ENCODE assay signal across 26 mouse cellular contexts in the genomic region with DNA sequence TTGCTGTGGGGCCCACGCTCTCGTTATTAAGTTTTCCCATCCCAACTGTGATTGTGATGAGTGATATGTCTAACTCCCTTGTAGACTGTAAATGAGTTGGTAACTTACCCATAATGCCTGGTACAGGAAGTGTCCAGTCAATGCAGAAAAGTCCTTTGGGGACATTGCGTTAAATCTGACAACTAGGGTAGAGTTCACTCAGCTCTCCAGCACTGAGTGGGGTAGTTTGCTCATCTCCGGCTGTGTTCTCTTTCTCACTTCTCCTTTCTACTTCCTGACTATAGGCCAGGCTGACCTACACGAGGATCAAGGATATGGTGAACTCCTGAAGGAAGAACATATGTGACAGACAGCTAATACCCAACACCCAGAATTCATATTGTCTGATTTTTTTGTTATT. TPM values are rescaled to one million over a fixed set of nuclear protein-coding genes. Genes with fewer than 3 reads are reported as not detected.
DNase-seq lines count a peak whose midpoint lies in the region; ATAC-seq lines count a peak whose summit lies in the region.
"Had no signal": no experiment of that assay in that cellular context is flagged by ENCODE, and none has a peak within 500 bp of the region (broad histone marks: within the 10 kb centered on the region; RNA-seq: fewer than 3 reads in every experiment).

No protein-coding gene starts in this region.

- H3K4me3 ChIP-seq in liver, embryonic 13.5 days (replicated peaks) = no peak overlapping the region
- no peak overlapping the region for H3K4me3 ChIP-seq in liver, embryonic 12.5 days
- H3K4me3 ChIP-seq: embryonic facial prominence, embryonic 15.5 days; forebrain, embryonic 10.5 days; layer of hippocampus, adult 2 months; limb, embryonic 10.5 days; neural tube, embryonic 13.5 days had no signal

- no peak overlapping the region for H3K27ac ChIP-seq in liver, embryonic 13.5 days
- H3K27ac ChIP-seq in liver, embryonic 12.5 days = no peak overlapping the region
- H3K27ac ChIP-seq: embryonic facial prominence, embryonic 15.5 days; forebrain, embryonic 10.5 days; hindbrain, embryonic 14.5 days; kidney, postnatal 0 days; layer of hippocampus, adult 2 months; limb, embryonic 10.5 days; neural tube, embryonic 13.5 days had no signal

- no peaks in the 10 kb centered on the region for H3K9me3 ChIP-seq in liver, embryonic 13.5 days (replicated peaks)
- H3K9me3 ChIP-seq in liver, embryonic 12.5 days (replicated peaks) = no peaks in the 10 kb centered on the region
- H3K9me3 ChIP-seq: embryonic facial prominence, embryonic 15.5 days; forebrain, embryonic 10.5 days; limb, embryonic 10.5 days; neural tube, embryonic 13.5 days had no signal

- H3K27me3 ChIP-seq in liver, embryonic 13.5 days = peaks cover 9% of the 10 kb centered on the region; the same call in 1 of the 2 replicates
- peaks cover 3% of the 10 kb centered on the region; the same call in 1 of the 2 replicates for H3K27me3 ChIP-seq in liver, embryonic 12.5 days (replicated peaks)
- H3K27me3 ChIP-seq: embryonic facial prominence, embryonic 15.5 days; neural tube, embryonic 13.5 days had no signal

- 32% methylated on average over 5 of the region's 5 CpGs for whole genome bisulfite sequencing in liver, embryonic 13.5 days (ENCODE audit: insufficient replicate concordance)
- WGBS in liver, embryonic 12.5 days (ENCODE audit: insufficient replicate concordance) = 45% methylated on average over 5 of the region's 5 CpGs

- H3K9ac ChIP-seq in liver, embryonic 13.5 days = no peak overlapping the region
- H3K9ac ChIP-seq in liver, embryonic 12.5 days = no peak overlapping the region
- H3K9ac ChIP-seq: embryonic facial prominence, embryonic 15.5 days; hindbrain, embryonic 14.5 days; neural tube, embryonic 13.5 days had no signal

- H3K4me1 ChIP-seq in liver, embryonic 13.5 days (replicated peaks) = peaks cover under 1% of the 10 kb centered on the region; the same call in 1 of the 2 replicates
- peaks cover 6% of the 10 kb centered on the region for H3K4me1 ChIP-seq in liver, embryonic 12.5 days
- H3K4me1 ChIP-seq: embryonic facial prominence, embryonic 15.5 days had no signal

- DNase-seq in liver, embryonic 13.5 days = no peak
- DNase-seq in B cell, adult 2 months = peak; percentile 43 to 53
- no peak for DNase-seq in urinary bladder, postnatal 25 days (ENCODE audit: low spot score)
- DNase-seq: adrenal gland, postnatal 36 days; cerebellum, postnatal 10 days; embryo, embryonic 11 days; heart, postnatal 10 days; lung, adult 2 months; right cerebral cortex, postnatal 25 days; thymus, postnatal 14 days had no signal

- H3K36me3 ChIP-seq in liver, embryonic 13.5 days = no peaks in the 10 kb centered on the region
- H3K36me3 ChIP-seq in liver, embryonic 12.5 days = no peaks in the 10 kb centered on the region
- H3K36me3 ChIP-seq: embryonic facial prominence, embryonic 15.5 days; forebrain, embryonic 10.5 days; limb, embryonic 10.5 days; neural tube, embryonic 13.5 days had no signal

- H3K4me2 ChIP-seq in liver, embryonic 13.5 days = no peak overlapping the region
- H3K4me2 ChIP-seq in liver, embryonic 12.5 days = no peak overlapping the region
- H3K4me2 ChIP-seq: embryonic facial prominence, embryonic 15.5 days; hindbrain, embryonic 14.5 days; neural tube, embryonic 13.5 days had no signal

- ATAC-seq in liver, embryonic 13.5 days (ENCODE audit: low read depth) = 0 out of 2 replicates have a peak, but pooled peaks have one; percentile 20
- no peak for ATAC-seq in liver, embryonic 12.5 days
- ATAC-seq in hematopoietic stem cell, adult 5-6 weeks (replicated peaks in 1 of 2; ENCODE audit: insufficient read depth in 1 of 2, low FRiP score in 2 of 2, low TSS enrichment in 1 of 2, low read depth in 1 of 2, poor library complexity in 2 of 2, severe bottlenecking in 2 of 2) = peak; percentile 70 to 89; a peak in 3 of 4 replicates
- ATAC-seq in neutrophil, adult 5-6 weeks (ENCODE audit: extremely low read depth, insufficient number of reproducible peaks, low FRiP score, poor library complexity, severe bottlenecking) = peak; percentile 82
- no peak for ATAC-seq in cerebellum, adult (ENCODE audit: insufficient number of reproducible peaks, low FRiP score, low TSS enrichment)
- ATAC-seq: intestine, postnatal 0 days had no signal

RNA-seq across cellular contexts. Expression of gene Gm10160, which starts 6.4 kb away (rescaled TPM):
- polyA plus RNA-seq in liver, embryonic 13.5 days (2015; fragmentation: Nextera tagmentation; extraction: Ambion mirVana) = not detected in 2 replicates
- polyA plus RNA-seq in liver, embryonic 12.5 days (2016; fragmentation: Nextera tagmentation; extraction: Ambion mirVana) = not detected in 2 replicates
- not detected in 2 replicates for total RNA-seq in hematopoietic stem cell, adult 5-6 weeks (2017)
- total RNA-seq in neutrophil, adult 5-6 weeks (2017) = not detected in 2 replicates
- total RNA-seq: adrenal gland, postnatal 36 days; ES-E14; gastrocnemius, adult 8-10 months; heart, postnatal 10 days; layer of hippocampus, adult 2 months; left cerebral cortex, adult 18-20 months had no signal
- polyA plus RNA-seq: embryonic facial prominence, embryonic 15.5 days; forebrain, embryonic 10.5 days; hindbrain, embryonic 14.5 days; intestine, postnatal 0 days; kidney, postnatal 0 days; limb, embryonic 10.5 days; lung, adult 2 months; neural tube, embryonic 13.5 days; stomach, embryonic 14.5 days had no signal

RNA-seq across cellular contexts. Expression of gene Tm6sf1, which starts 9.6 kb away (rescaled TPM):
- polyA plus RNA-seq in liver, embryonic 13.5 days (2015; fragmentation: Nextera tagmentation; extraction: Ambion mirVana) = 6.9 and 7.5 TPM in 2 replicates
- polyA plus RNA-seq in liver, embryonic 12.5 days (2016; fragmentation: Nextera tagmentation; extraction: Ambion mirVana) = 8.3 and 8.9 TPM in 2 replicates
- total RNA-seq in hematopoietic stem cell, adult 5-6 weeks (2017) = 109 and 119 TPM in 2 replicates
- total RNA-seq in neutrophil, adult 5-6 weeks (2017) = 147 and 181 TPM in 2 replicates

RNA-seq across cellular contexts. Expression of gene Btbd1, which starts 20.0 kb away (rescaled TPM):
- polyA plus RNA-seq in liver, embryonic 13.5 days (2015; fragmentation: Nextera tagmentation; extraction: Ambion mirVana) = 24.0 and 25.3 TPM in 2 replicates
- polyA plus RNA-seq in liver, embryonic 12.5 days (2016; fragmentation: Nextera tagmentation; extraction: Ambion mirVana) = 39.6 and 41.1 TPM in 2 replicates
- total RNA-seq in hematopoietic stem cell, adult 5-6 weeks (2017) = 90.9 and 142 TPM in 2 replicates
- total RNA-seq in neutrophil, adult 5-6 weeks (2017) = 115 and 116 TPM in 2 replicates

RNA-seq across cellular contexts. Expression of gene 3110040N11Rik, which starts 59.9 kb away (rescaled TPM):
- 30.0 and 30.2 TPM in 2 replicates for polyA plus RNA-seq in liver, embryonic 13.5 days (2015; fragmentation: Nextera tagmentation; extraction: Ambion mirVana)
- 27.6 and 29.5 TPM in 2 replicates for polyA plus RNA-seq in liver, embryonic 12.5 days (2016; fragmentation: Nextera tagmentation; extraction: Ambion mirVana)
- 79.8 and 104 TPM in 2 replicates for total RNA-seq in hematopoietic stem cell, adult 5-6 weeks (2017)
- total RNA-seq in neutrophil, adult 5-6 weeks (2017) = 30.3 and 42.7 TPM in 2 replicates

Comparison
In these comparisons a context has a peak if more than half of its experiments do, and no peak if none do; other contexts are left out.
1. ATAC-seq: peak in liver, embryonic 13.5 days (single experiment), hematopoietic stem cell, adult 5-6 weeks (2 of 2) and neutrophil, adult 5-6 weeks (single experiment); none in liver, embryonic 12.5 days (single experiment) and cerebellum, adult (single experiment).
2. DNase-seq: peak in B cell, adult 2 months (2 of 2); none in liver, embryonic 13.5 days (single experiment) and urinary bladder, postnatal 25 days (single experiment).